Mouse (Mus musculus) lung, embryonic 16.5 days (tissue): ENCODE measurements around the gene Ccpg1. TPM values are rescaled to one million over a fixed set of nuclear protein-coding genes. Genes with fewer than 3 reads are reported as not detected.

Experiments used
- ATAC-seq: fragments of 200-750 bp; cut with Nextera tagmentation; 2 replicates; pipeline ENCODE4 v1.8.0; 2017; ENCODE audit warnings: low read depth, mild to moderate bottlenecking, moderate library complexity
- H3K27ac ChIP-seq: fragments of 300-500 bp; sonication (generic); 2 replicates; pipeline ENCODE4 v1.5.1; 2014; ENCODE audit warnings: mild to moderate bottlenecking, control low read depth, low read length
- H3K27me3 ChIP-seq: fragments of 300-500 bp; sonication (generic); 2 replicates; pipeline ENCODE4 v1.6.1; 2014; ENCODE audit warnings: low read depth, low read length, mixed read lengths; ENCODE audit not compliant: control insufficient read depth, insufficient read depth
- H3K36me3 ChIP-seq: fragments of 300-500 bp; sonication (generic); 2 replicates; pipeline ENCODE4 v1.6.1; 2014; ENCODE audit warnings: low read length; ENCODE audit not compliant: control insufficient read depth, insufficient read depth
- H3K4me1 ChIP-seq: fragments of 300-500 bp; sonication (generic); replicated peaks from 2 replicates; pipeline ENCODE4 v1.6.1; 2014; ENCODE audit warnings: low read length, mixed read lengths; ENCODE audit not compliant: control insufficient read depth, insufficient read depth
- H3K4me2 ChIP-seq: fragments of 300-500 bp; sonication (generic); 2 replicates; pipeline ENCODE4 v1.6.1; 2014; ENCODE audit warnings: low read depth, low read length, control low read depth
- H3K4me3 ChIP-seq: fragments of 300-500 bp; sonication (generic); 2 replicates; pipeline ENCODE4 v1.5.1; 2014; ENCODE audit warnings: mild to moderate bottlenecking, low read length, control low read depth
- H3K9ac ChIP-seq: fragments of 300-500 bp; sonication (generic); 2 replicates; pipeline ENCODE4 v1.6.1; 2014; ENCODE audit warnings: low read length, control low read depth
- H3K9me3 ChIP-seq: fragments of 300-500 bp; sonication (generic); 2 replicates; pipeline ENCODE4 v1.6.1; 2016; ENCODE audit warnings: low read length; ENCODE audit not compliant: control insufficient read depth
- WGBS: fragments of 180-500 bp; shearing (Covaris S2); extraction: QIAGEN DNeasy Blood & Tissue Kit; methylation state at CpG from one replicate; pipeline ENCODE4 v1.1.7; 2014; 5-methylcytosine and 5-hydroxymethylcytosine counted together
- polyA plus RNA-seq: library from polyadenylated mRNA; unstranded; fragments of >200 nt; fragmentation: Nextera tagmentation; extraction: Ambion mirVana; gene quantifications from 2 replicates; pipeline ENCODE4 v1.2.1, GENCODE M21; 2015

The Ccpg1 gene
- polyA plus RNA-seq: 38.5 and 39.4 TPM in 2 replicates

- peak within 1 kb of the TSS; percentile 94 for H3K4me2 ChIP-seq
- H3K9me3 ChIP-seq: no peaks in the 10 kb centered on the region
- H3K4me1 ChIP-seq: peaks cover 8% of the 10 kb centered on the region
- peak; percentile 100 for ATAC-seq
- 0% methylated on average over 88 of the region's 88 CpGs for WGBS
- H3K36me3 ChIP-seq: no peaks in the 10 kb centered on the region
- no peaks in the 10 kb centered on the region for H3K27me3 ChIP-seq
- H3K4me3 ChIP-seq: peak within 1 kb of the TSS; percentile 95
- peak within 1 kb of the TSS; percentile 84 for H3K9ac ChIP-seq
- peak within 1 kb of the TSS; percentile 49; the same call in 1 of the 2 replicates for H3K27ac ChIP-seq
Observed at GRCm38 (mm10) chr9:72985250-72986220, at the start of gene Ccpg1, which contains the start of gene Ccpg1os. Gene Ccpg1 (plus strand): TSS chr9:72985429. Gene Ccpg1os (minus strand): TSS chr9:72985382.

GRCm38 (mm10) chr9:72936301-72936700, 48.9 kb upstream of the Ccpg1 start:
- no peaks in the 10 kb centered on the region for H3K4me1 ChIP-seq
- WGBS: 74% methylated on average over 2 of the region's 2 CpGs
- H3K9me3 ChIP-seq: no peaks in the 10 kb centered on the region

DNA sequence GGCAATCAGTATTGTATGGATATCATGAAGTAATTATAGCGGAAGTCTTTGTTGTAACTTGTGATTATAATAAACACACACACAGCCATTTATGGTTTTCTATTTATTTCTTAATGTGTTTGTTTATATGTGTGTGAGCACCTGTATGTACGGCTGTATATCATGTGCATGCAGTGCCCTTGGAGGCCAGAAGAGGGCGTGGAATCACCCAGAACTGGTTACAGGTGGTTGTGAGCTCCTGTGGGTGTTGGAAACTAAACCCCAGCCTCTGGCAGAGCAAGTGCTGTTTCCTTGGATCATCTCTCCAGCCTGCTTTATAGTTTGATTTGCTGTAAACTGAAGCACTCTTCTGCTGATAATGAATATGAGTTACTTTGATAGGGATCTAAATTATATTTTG, 41.8 kb upstream of the Ccpg1 start:
- Histone ChIP-seq H3K27me3 (no peaks in the 10 kb centered on the region), H3K27ac (no peak overlapping the region), H3K4me3 (no peak overlapping the region), H3K9ac (no peak overlapping the region), H3K36me3 (peaks cover 19% of the 10 kb centered on the region), H3K4me2 (no peak overlapping the region), H3K9me3 (no peaks in the 10 kb centered on the region; the same call in 1 of the 2 replicates), H3K4me1 (no peaks in the 10 kb centered on the region)
- ATAC-seq: no peak
- 52% methylated on average over 3 of the region's 3 CpGs for WGBS

More at GRCm38 (mm10) chr9:72936301-72936700, 48.9 kb upstream of the Ccpg1 start:
- H3K27me3 ChIP-seq: no peaks in the 10 kb centered on the region
- no peak overlapping the region for H3K4me2 ChIP-seq
- no peak overlapping the region for H3K4me3 ChIP-seq
- ATAC-seq: no peak
- H3K27ac ChIP-seq: no peak overlapping the region
- no peak overlapping the region for H3K9ac ChIP-seq
- H3K36me3 ChIP-seq: no peaks in the 10 kb centered on the region

DNA sequence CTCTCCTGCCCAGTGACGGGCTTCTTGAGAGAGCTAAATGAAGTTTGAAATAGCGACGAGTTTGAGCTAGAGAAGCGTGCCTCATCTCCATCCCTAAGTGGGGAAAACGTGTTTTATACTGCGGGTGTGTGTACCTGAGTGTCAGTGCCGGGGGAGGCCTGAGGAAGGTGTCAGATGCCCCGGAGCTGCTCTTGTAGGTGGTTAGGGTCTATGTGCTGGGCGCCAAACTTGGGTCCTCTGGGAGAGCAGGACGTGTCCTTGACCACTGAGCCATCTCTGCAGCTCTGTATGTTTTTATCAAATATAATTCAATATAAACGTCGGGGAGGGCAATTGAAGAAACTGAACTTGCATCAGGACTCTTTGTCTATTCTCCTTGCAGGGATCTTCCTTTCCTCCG, 40.9 kb upstream of the Ccpg1 start:
- Histone ChIP-seq H3K27ac (no peak overlapping the region), H3K27me3 (no peaks in the 10 kb centered on the region), H3K9me3 (no peaks in the 10 kb centered on the region; the same call in 1 of the 2 replicates), H3K4me2 (no peak overlapping the region), H3K36me3 (peaks cover 19% of the 10 kb centered on the region), H3K4me1 (no peaks in the 10 kb centered on the region), H3K9ac (no peak overlapping the region), H3K4me3 (no peak overlapping the region)
- 82% methylated on average over 13 of the region's 13 CpGs for WGBS
- no peak for ATAC-seq

GRCm38 (mm10) chr9:72947010-72947409, 38.2 kb upstream of the Ccpg1 start:
- no peak for ATAC-seq
- Histone ChIP-seq H3K9me3 (no peaks in the 10 kb centered on the region; the same call in 1 of the 2 replicates), H3K4me1 (no peaks in the 10 kb centered on the region), H3K36me3 (peaks cover 19% of the 10 kb centered on the region), H3K27me3 (no peaks in the 10 kb centered on the region), H3K27ac (no peak overlapping the region), H3K4me2 (no peak overlapping the region), H3K4me3 (no peak overlapping the region), H3K9ac (no peak overlapping the region)
- WGBS: 90% methylated on average over 1 of the region's 1 CpGs

GRCm38 (mm10) chr9:72949572-72949971, 35.7 kb upstream of the Ccpg1 start:
- Histone ChIP-seq H3K4me1 (no peaks in the 10 kb centered on the region), H3K4me3 (no peak overlapping the region), H3K4me2 (no peak overlapping the region), H3K27me3 (no peaks in the 10 kb centered on the region), H3K36me3 (peaks cover 19% of the 10 kb centered on the region), H3K9ac (no peak overlapping the region), H3K27ac (no peak overlapping the region), H3K9me3 (no peaks in the 10 kb centered on the region; the same call in 1 of the 2 replicates)
- 60% methylated on average over 7 of the region's 7 CpGs for WGBS
- no peak for ATAC-seq

GRCm38 (mm10) chr9:72954746-72955145, 30.5 kb upstream of the Ccpg1 start:
- Histone ChIP-seq H3K9ac (no peak overlapping the region), H3K9me3 (no peaks in the 10 kb centered on the region), H3K27me3 (no peaks in the 10 kb centered on the region), H3K4me2 (no peak overlapping the region), H3K36me3 (no peaks in the 10 kb centered on the region), H3K4me1 (no peaks in the 10 kb centered on the region), H3K4me3 (no peak overlapping the region), H3K27ac (no peak overlapping the region)
- 36% methylated on average over 2 of the region's 2 CpGs for WGBS
- no peak for ATAC-seq

DNA sequence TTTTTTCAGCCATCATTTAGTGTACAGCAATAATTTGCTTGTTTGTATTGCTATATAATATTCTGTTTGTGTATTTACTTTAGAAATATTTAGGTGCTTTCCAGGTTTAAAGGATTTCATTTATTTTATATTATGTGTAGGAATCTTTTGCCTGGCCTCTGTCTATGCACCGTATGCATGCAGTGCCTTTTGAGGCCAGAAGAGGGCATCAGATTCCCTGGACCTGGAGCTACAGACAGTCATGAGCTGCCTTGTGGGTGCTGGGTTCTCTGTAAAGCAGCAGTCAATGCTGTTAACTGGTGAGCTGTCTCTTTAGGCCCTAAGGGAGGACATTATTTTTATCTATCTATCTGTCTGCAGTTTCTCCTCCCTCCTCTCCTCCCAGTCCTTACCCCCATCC, 29.7 kb upstream of the Ccpg1 start:
- H3K4me1 ChIP-seq: no peaks in the 10 kb centered on the region
- H3K4me3 ChIP-seq: no peak overlapping the region
- H3K9me3 ChIP-seq: no peaks in the 10 kb centered on the region
- 15% methylated on average over 1 of the region's 1 CpGs for WGBS
- no peak for ATAC-seq
- no peaks in the 10 kb centered on the region for H3K27me3 ChIP-seq
- no peak overlapping the region for H3K9ac ChIP-seq
- no peak overlapping the region for H3K4me2 ChIP-seq
- H3K27ac ChIP-seq: no peak overlapping the region
- H3K36me3 ChIP-seq: no peaks in the 10 kb centered on the region
